Mouse (Mus musculus) spleen, adult 2 months (tissue): ENCODE data around the gene Tomm70a.

Experiments
- CTCF ChIP-seq: fragments of 200-500 bp; IDR thresholded peaks from 2 replicates; pipeline ENCODE4 v1.5.1; 2011; ENCODE audit warnings: mild to moderate bottlenecking, inconsistent platforms; ENCODE audit not compliant: insufficient read depth, insufficient read length, insufficient replicate concordance; ENCODE audit errors: extremely low read depth
- POLR2A ChIP-seq: fragments of 200-500 bp; IDR thresholded peaks from 2 replicates; pipeline ENCODE4 v1.6.1; 2011; ENCODE audit warnings: low read depth, low read length, inconsistent platforms

DNA sequence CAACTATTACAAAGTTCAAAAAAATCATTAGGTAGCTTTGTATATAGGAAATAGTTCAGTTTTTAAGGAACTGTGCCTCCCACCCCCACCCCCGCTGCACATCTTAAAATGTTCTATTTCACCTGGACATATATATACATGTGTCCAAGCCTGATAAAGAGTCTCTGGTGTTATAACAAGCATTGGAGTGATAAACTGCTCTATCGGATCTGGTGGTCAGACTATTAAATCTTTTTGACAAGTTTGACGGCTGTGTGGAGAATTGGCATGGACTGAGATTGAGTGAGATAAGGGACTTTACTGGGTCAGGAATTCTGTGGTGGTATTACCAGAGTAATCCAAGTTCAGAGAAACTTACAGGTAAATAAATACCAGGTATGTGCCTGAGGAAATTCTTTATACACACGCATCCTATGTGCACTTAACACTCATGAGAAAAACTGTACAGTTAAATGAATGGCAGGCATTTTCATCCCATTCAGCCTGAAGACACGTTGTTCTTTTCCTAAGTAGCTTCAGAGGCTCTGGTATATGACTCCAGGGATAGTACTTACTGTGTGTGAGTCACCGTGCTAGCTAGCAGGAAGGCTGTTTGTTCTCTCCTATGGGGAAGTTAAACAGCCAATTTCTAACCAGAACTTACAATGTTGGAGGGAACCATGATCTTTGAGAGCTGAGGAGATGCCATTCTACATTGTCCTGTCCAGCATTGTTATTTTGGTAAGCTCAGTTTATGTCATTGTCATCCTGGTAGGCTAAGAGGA is 1.4 kb downstream of the Tomm70a start:
- no peak for TF ChIP-seq CTCF
- TF ChIP-seq POLR2A = no peak
